Mouse (Mus musculus): ENCODE results near the gene Gm20824. TPM values are rescaled to one million over a fixed set of nuclear protein-coding genes. Genes with fewer than 3 reads are reported as not detected.
"Not testable (repeated sequence)": the region's sequence is repeated elsewhere in the genome, so short reads cannot be mapped to it uniquely, and the experiment has no call there.

Gm20824 gene
- total RNA-seq (2022): not detected

GRCm38 (mm10) chrY:8257607-8258006 is at the start of gene Gm20824:
Gene Gm20824, plus strand, starts transcription at chrY:8257907.
- DNase-seq: not testable (repeated sequence)

Other genes starting within 250 kb of the Gm20824 start
- gene Gm20825, start 186.4 kb upstream of the Gm20824 start, total RNA-seq (2022): not detected

Data from adrenal gland, adult 8-10 months (tissue).